Mouse (Mus musculus) gastrocnemius, adult 18-20 months (tissue): Measurements from ENCODE around the gene Rtn4. TPM values are rescaled to one million over a fixed set of nuclear protein-coding genes. Genes with fewer than 3 reads are reported as not detected.
A peak's percentile ranks its signal among the peaks of the same experiment; 100 is the strongest.

ENCODE experiments used
- DNase-seq: peaks from one replicate; pipeline ENCODE4 v3.0.0; 2021; ENCODE audit warnings: low spot score
- total RNA-seq, 2 experiments: library from RNA; stranded (reverse); gene quantifications; 2 replicates each; pipeline ENCODE4 v1.2.3; 2021

Rtn4 gene
- total RNA-seq, 2 experiments from 2014 or later: 646 to 802 TPM

- no peak for DNase-seq
These were observed 70.0 kb downstream of the Rtn4 start for GRCm38 (mm10) chr11:29762768-29763167.

- no peak for DNase-seq
These were observed 72.3 kb downstream of the Rtn4 start for GRCm38 (mm10) chr11:29765063-29765462.

GRCm38 (mm10) chr11:29766313-29766982, 73.7 kb downstream of the Rtn4 start:
- DNase-seq: no peak

- DNase-seq: no peak
These were observed 75.8 kb downstream of the Rtn4 start for GRCm38 (mm10) chr11:29768523-29768922.

GRCm38 (mm10) chr11:29770666-29771400, 78.1 kb downstream of the Rtn4 start:
- no peak for DNase-seq

GRCm38 (mm10) chr11:29772279-29772678, 79.5 kb downstream of the Rtn4 start:
- no peak for DNase-seq

- DNase-seq: no peak
These were observed 81.5 kb downstream of the Rtn4 start for GRCm38 (mm10) chr11:29774296-29774695.

GRCm38 (mm10) chr11:29774760-29775159, 82.0 kb downstream of the Rtn4 start:
- no peak for DNase-seq

GRCm38 (mm10) chr11:29777964-29778363, 85.2 kb downstream of the Rtn4 start:
- peak; percentile 91 for DNase-seq

- no peak for DNase-seq
These were observed 86.2 kb downstream of the Rtn4 start for GRCm38 (mm10) chr11:29778936-29779335.

- no peak for DNase-seq
These were observed 86.8 kb downstream of the Rtn4 start for GRCm38 (mm10) chr11:29779409-29780026.

GRCm38 (mm10) chr11:29786583-29787219, 94.0 kb downstream of the Rtn4 start:
- DNase-seq: no peak

GRCm38 (mm10) chr11:29787473-29787872, 94.7 kb downstream of the Rtn4 start:
- DNase-seq: no peak

- DNase-seq: no peak
These were observed 95.8 kb downstream of the Rtn4 start for GRCm38 (mm10) chr11:29788499-29788898.

GRCm38 (mm10) chr11:29788921-29789638, 96.3 kb downstream of the Rtn4 start:
- no peak for DNase-seq

- no peak for DNase-seq
These were observed 98.0 kb downstream of the Rtn4 start for GRCm38 (mm10) chr11:29790796-29791195.

Other genes starting within 250 kb of the Rtn4 start
- 10 to 100 TPM; 21.5 to 23.2 TPM for gene Prorsd1, start 177.9 kb upstream of the Rtn4 start, total RNA-seq
- gene Mtif2, start 166.5 kb upstream of the Rtn4 start, total RNA-seq: 10 to 100 TPM; 23.4 to 24.1 TPM
- not detected for gene Clhc1, start 145.0 kb upstream of the Rtn4 start, total RNA-seq
- 100 to 1,000 TPM; 332 to 350 TPM for gene Rps27a, start 144.8 kb upstream of the Rtn4 start, total RNA-seq
- gene 4931440F15Rik, start 132.7 kb downstream of the Rtn4 start, total RNA-seq: 1 to 10 TPM; 2.1 to 2.8 TPM